Mouse (Mus musculus): ENCODE results near the gene Cd44.

Cd44 gene

DNA sequence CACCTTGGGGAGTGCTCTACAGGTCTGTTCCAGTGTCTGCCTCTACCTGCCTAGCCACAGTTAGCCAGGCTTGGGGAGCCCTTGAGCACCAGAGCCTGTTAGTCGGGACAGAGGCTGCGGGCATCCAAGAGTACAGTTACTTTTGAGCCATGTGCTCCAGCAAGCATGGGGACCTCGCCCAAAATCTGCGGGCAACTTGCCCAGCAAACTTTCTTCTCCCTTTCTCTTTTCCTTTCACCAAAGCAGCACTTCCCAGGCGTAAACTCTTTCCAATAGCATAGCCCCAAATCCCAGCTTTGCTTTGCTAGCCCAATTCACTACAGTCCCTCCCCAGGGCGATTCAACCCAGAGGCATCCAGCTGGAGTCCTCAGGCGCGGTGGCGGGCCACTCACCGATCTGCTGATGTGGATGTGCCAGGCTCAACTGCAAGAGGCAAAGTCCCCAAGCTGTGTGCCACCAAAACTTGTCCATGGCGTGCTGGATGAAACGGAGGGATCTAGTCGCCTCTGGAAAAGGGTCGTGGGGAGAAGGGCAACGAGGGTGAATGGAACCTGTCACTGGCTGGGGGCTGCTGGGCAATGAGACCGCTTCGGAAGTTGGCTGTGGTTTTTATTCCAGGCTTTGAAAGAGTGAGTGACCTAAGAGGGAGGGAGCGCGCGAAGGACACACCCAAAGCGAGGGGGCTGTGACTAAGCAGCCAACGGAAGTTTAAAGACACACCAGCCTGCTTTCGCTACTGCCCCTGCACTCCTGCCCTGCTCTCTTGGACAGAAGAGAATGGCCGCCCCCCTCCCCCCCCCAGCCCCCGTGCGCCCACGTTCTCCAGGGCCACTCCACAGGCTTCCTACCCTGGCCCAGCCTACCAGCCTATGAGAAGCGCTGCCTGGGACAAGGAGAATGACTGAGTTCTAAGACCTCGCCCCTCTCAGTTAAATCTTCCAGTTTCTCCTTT lies at the start of gene Cd44:
Cd44 (minus strand) TSS at position 791 of the 953 bp plus-strand sequence.
- DNase-seq: peak; percentile 62

DNA sequence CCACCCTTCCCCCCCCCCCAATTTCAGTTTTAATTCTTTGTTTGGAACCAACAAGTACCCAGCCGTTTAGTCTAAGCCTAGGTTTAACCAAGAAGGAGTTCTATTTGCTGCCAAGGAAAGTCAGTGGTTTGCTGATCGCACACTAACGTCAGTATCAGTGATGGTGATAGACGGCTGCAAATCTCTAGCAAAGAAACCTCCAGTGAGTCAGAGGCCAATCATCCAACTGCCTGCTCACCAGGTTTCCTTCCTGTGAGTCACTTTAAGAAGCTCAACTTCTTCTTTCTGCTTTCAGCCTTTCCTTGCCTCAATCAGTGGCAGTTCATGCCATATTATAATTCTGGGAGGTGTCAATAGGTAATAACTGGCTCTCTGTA lies 47.0 kb upstream of the Cd44 start:
- DNase-seq: no peak

DNA sequence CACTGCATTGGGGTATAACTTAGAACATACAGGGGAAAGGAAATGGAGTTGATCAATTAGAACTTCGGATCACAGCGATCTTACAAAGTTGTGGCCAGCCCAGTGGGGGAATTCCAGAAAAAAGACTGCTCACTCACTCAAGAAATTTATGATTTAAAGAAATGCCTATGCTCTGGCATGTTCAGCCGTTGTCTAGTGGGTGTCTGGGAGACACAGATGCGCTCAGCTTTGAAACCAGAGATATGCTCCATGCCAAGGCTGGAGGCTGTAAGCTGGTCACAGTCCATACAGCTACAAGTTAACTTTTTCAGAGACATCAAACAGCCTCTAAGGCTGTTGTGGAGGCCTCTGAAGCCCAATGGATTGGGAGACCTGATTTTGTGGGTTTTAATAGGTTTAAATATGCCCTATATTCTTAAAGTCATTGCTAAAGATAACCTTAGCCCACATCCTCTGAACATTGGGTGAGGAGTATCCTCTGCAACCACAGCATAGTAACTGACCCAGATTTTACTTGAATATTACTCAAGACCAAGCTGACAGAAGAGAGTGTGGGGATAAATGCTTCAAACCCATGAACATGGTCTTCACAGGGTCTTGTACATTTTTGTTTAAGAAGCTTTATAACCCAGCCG lies 46.5 kb upstream of the Cd44 start:
- DNase-seq: no peak

DNA sequence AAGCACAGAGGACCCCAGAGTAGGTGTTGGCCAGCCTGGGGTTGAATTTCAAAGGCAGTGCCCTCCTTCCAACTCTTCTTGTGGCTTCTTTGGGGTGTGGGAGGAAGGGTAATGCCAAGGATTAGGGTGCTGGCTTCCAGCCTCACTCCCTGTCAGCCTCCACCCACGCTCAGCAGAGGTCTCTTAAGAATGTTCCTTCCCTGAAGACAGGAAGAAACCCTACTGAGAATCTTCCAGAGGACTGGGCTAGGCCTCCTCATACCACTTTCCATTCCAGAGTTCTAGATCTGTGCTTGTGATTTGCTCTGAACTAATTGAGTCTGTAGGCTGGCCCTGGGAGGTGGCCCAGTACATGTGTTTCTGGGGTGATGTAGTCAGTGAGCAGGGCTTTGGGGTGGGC lies 43.6 kb upstream of the Cd44 start:
- DNase-seq: no peak

DNA sequence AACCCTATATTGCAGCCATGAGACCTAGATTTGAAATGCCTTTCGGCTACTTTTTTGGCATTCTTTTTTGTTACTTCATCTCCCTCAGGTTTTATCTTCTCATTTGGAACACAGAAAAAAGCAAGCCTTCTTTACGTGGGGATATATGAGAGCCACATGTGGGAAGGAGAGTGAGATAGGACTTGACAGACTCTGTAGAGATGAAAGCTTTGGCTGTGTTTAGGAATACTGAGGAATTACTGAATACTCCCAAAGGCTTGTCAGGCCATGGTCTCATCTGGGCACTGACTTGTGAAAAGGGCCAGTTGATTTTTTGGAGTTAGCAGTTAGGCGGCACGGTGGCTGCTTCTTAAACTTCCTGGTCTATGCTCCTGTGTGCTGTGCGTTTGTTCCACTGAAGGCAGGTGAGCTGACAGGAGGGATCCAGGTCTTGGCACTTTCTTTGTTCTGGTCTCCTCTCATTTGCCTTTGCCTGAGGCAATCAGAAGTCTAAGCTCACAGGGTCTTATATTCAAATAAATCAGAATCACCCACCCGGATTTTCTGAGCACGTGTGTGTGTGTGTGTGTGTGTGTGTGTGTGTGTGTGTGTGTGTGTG lies 43.0 kb upstream of the Cd44 start:
- DNase-seq: no peak

DNA sequence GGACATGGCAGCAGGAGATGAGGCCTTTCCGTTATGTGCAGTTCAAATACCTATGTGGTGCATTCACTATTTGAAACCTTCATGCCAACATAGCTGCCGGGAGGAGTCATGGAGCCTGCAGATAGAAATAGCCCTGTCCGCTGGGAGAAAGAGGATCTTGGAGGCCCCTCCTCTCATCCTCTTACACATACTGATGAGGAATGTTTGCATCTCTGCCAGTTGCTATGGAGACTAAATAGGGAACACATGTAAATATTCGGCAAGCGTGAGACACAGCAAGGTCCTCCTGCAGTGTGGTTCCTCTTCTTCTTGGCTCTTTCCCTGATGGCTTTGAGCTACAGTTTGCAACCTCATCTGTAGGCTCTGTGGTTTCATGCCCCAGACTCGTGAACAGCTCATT lies 42.5 kb upstream of the Cd44 start:
- DNase-seq: peak; percentile 64

DNA sequence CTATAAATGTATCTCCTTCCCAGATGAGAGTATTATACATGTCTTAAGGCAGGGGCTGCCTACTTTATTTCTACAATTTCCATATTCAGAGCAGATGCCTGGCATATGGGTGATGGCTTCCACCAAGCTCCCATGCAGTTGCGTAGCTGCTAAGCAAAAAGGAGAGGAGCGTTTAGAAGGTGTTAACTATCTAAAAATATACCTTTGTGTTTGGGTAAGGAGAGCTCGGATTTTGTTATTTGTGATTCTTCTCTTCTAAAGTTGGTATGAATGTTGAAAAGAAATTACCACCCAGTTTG lies 41.3 kb upstream of the Cd44 start:
- no peak for DNase-seq

DNA sequence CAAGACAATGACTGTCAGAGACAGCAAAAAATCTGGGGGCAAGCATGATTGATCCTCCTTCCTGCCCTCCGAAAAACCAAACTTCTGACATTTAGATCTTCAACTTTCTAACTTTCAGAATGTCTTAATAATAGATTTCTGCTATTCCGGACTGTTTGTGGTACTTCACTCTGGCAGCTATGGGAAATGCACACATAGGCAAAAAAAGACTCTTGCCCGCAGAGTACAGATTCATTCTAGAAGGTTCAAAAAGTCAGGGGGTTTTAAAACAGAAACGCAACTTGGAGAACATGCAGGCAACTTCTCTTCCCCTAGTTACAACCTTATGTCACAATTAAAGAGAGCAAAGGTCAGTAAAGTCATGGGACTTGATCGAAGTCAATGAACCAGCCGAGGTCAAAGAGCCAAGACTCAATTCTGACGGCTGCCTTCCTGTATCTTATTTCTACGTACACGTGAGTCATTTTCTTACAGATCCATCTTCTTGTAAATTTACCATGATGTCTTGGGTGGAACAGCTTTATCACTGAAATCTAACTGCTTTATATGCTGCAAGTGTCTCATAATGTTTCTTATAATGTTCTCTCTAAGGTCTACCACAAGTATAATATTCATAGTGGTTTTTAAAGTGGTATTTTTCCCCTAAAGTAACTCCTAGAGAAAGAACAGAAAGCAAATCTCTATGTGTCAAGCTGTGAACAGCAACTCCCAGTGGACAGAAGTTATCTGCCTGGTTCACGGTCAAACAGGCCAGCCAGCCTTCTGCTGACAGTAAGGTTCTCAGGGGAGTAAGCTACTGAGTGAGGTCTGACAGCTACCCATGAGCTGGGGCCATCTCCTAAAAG lies 40.7 kb upstream of the Cd44 start:
- peak; percentile 13 for DNase-seq

DNA sequence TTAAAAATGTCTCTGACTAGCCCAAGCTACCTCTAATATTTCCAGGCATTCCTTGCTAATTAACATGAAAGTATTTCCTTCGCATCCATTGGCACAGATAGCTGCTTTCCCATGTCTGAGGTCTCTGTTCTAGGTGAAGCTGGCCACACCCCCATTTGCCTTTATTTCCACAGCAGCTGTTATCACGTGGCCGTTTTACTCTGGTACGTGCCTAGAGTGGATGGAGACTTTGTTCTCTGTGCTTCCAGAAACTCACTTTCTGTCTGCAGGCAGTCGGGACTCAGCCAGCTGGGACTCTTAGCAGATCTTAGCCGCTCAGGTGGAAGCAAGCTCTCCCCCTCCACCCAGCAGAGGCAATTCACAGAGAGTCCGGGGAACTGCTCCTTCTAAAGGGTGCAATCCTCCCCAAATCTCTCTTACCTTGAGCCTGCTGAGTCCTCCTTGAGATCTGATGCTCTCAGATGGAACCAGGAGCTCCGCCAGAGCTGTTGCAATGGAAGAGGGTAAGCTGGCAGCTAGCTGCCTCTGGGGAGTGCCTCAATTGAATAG lies 39.4 kb upstream of the Cd44 start:
- DNase-seq: no peak

DNA sequence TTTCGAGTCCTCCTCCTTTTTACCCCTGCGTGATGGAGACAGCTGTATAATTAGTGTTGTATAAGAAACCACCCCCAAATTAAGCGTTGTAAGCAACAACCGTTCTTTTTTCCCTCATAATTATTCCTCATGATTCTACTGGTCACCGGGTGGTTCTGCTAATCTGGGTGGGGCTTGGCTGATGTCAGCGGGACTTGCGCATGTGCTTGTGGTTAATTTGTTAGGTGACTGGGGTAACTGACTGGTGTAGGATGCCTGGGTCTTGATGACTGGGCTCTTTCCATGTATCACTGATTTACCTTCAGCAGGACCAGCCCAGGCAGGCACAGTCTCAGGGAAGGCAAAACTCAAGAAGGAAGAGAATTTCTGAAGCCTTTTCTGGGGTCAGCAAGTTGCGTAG lies 38.7 kb upstream of the Cd44 start:
- no peak for DNase-seq

DNA sequence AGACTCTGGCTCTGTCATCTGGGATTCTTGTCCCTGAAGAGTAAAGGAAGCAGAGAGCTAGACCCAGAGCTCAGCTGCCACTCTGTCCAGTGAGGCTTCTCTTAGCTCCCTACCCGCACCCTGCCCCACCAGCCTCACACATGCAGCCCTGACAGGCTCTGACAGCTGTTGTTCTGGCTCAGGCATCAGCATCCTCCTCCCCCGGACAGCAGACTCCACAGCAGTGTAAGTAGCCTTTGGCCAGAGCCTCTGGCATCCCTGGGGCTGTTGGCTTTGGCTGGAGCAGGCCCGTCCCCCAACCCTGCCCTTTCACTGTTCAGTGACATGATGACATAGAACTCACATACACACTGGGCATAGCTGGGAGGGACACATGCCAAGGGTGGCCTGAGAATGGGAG lies 35.4 kb upstream of the Cd44 start:
- peak; percentile 19 for DNase-seq

DNA sequence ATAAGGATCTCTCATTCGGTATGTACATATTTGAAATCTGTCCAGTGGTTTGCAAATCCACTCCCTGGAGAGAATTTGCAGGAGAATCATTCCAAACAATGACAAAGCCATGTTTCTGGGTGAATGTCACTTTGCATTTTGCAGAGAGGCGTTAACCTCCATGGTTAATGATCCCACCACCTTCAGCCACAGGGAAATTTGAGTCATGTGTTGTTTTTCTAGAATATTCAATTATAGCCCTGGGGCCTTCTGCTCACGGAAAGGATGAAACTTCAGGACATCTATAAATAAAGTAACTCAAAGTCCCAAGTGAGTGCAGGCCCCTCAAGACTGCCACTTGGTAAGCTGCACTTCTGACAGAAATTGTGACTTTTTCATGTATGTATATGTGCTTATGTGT lies 33.4 kb upstream of the Cd44 start:
- no peak for DNase-seq

DNA sequence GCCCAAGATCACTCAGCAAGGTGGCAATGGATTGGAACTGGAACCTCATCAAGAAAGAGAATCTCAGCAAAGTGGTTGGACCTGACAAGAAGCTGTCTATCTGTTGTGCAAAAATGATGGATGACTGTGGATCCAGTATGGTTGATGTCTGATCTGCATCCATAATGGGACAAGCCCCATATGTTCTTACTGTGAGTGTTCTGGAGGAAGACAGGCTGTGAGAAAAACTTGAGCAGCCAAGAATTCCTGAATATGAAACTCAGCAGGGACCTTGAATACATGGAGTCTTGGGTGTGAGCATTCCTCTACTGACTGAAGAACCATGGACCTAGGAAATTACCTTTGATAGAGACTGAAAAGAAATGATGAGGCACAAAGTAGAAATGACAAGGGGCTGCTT lies 32.3 kb upstream of the Cd44 start:
- no peak for DNase-seq

DNA sequence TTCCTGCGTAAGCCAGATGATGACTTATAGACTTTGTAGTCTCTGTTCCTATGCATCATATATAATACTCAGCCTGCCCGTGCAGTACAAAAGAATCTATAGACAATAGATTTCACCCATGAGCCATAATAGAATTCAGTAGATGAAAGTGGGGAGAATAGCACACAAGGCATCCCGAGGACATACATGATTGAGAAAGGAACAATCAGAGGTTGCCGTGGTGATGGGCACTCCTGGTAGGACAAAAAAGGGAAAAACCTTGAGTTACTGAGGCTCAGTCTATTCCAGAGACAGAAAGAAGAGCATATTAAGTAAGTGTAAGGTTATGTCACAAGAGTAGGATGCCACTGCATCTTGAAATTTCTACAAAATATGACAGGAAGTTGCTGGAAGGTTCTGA lies 31.7 kb upstream of the Cd44 start:
- no peak for DNase-seq

DNA sequence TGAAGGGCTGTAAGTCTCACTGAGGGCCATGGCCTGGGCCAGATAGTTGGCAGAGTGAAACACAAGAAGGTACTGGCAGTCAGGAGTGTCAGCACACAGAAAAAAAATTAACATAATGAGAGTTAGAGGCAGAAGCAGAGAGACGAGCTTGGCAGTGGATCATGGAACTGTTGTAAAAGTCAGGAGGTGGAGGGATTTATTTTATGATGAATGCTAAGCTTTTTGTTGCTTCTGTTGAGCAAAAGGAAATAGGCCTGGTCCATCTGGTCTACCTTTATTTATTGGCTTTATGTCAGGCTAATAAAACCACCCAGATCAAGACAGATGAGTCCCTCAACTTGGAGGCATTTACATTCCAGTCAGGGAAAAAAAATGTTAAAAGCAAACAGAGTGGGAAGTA lies 31.2 kb upstream of the Cd44 start:
- no peak for DNase-seq

DNA sequence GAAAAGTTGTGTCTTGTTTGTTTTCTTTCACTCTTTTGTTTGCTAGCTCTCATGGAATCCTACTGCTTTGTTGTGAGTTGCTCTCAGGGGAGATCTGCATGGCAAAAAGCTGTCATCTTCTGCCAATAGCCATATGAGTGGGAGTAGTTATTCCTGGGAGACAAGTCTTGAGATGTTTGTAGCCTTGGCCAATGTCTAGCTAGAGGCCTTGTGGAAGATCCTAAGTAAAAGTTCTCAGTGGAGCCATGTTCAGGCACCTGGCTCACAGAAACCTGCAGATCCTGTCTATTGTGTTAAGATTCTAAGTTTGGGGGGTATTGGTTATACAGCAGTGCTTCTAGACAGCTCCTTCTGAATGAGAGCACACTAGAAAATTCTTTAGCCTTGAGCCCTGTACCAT lies 26.7 kb upstream of the Cd44 start:
- no peak for DNase-seq

DNA sequence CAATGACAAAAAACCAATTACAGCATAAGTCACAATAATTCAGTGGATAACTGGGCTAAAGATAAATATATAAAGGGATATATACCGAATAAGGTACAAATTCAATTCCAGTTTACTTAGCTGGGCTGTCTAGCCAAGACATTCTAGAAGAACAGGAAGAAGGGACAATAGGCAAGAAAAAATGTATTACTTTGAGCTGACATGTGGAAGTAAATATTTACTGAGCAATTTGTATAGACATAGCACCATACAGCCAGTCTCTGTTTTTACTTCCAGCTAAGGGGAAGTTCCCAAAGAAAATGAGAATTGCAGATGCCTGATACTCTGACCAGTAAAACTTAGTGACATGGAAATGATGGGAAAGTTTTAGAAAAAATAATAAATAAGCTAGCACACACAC lies 23.0 kb upstream of the Cd44 start:
- DNase-seq: no peak

DNA sequence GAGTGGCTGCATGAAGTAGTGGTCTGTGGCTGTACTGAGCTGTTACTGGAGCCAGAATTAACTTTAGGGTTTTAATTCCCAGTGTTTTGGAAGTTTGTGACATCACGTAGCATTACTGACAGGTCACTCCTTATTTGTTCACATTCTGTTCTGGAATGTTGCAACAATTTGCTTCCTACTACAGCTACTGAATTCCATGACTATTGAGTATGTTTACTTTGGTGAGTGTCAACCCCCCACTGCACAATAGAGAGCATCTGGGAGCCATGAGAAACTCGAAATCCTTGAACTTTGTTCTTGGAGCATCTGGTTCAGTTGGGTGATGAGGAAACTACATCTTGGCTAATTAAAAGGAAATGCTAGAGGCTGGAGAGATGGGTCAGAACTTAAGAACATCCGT lies 22.2 kb upstream of the Cd44 start:
- no peak for DNase-seq

DNA sequence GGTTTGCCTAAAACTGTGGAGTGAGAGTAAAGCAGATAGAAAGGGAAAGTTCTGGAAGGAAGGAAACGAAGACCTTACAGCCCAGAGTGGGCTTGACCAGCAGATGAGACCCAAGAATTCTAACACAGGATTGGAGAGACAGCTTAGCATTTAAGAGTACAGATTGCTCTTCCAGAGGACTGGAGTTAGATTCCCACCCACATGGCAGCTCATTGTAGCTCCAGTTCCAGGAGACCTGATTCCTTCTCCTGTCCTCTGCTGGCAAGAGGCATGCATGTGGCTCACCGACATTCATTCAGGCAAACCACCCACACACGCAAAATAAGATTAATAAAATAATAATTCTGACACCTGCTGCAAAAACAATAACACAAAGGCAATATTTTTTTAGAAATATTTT lies 20.6 kb upstream of the Cd44 start:
- no peak for DNase-seq

DNA sequence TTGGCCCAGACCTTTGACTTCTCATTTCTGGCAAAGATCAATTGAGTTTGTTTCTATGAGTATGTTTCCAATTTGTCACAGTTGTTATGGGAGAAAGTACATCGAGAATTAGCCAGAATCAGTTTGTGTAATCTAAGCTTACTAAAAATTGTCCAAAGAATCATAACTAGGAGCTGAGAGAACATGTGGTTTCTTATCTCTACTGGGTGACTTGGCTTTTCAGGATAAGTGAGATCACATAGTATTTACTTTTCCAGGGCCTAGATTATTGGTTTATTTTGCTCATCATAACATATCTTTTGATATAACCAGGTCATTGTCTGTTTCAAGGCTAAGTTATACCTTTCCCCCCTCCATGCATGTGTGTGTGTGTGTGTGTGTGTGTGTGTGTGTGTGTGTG lies 16.8 kb upstream of the Cd44 start:
- no peak for DNase-seq

DNA sequence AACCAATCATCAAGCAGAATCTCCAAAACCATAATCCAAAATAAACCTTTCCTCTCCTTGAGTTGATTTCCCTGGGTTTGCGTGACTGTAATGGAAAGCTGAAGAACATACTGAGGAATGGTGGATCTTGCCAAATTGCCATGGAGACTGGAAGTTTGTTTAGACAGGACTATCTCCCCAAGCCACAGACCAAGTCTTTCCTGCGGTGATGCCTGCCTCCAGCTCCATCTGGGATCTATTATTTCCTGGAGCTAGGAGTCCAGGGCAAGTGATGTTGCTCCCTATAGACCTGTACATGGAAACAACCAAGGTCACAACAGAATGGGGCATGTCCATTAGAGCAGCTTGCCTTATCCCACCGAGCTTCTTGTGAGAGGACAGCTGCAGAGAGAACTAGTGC lies 15.1 kb upstream of the Cd44 start:
- no peak for DNase-seq

DNA sequence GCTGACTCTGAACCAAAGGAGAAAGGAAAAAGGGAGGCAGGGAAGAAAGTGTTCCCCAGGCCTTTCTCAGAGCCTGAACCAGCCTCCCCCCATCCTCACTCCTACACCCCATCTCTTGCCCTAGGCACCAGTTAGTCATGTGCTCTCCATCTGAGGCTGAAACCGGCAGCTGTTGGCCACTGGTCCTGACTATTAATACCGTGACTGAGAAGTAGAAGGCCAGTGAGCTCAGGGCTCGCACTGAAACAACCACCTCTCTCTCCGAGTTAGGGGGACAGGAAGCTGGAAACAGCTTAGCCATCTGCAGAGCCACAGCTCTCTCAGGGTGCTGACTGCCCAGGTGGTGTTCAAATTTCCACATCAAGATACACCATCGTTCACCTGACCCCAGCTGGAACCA lies 13.2 kb upstream of the Cd44 start:
- no peak for DNase-seq
